Mouse (Mus musculus) megakaryocyte, embryonic 14.5 days (primary cell): ENCODE data around the gene Gpr146.

Experiments
- FLI1 ChIP-seq: IDR thresholded peaks from 2 replicates; pipeline ENCODE4 v1.6.1; 2012; ENCODE audit warnings: low read length, inconsistent platforms, mixed read lengths
- GATA1 ChIP-seq: IDR thresholded peaks from 3 replicates; pipeline ENCODE4 v1.6.1; 2012; ENCODE audit warnings: mixed read lengths, low read length, inconsistent platforms, borderline replicate concordance

- no peak for TF ChIP-seq GATA1
- TF ChIP-seq FLI1: no peak
Observed at GRCm38 (mm10) chr5:139418633-139419032, 41.1 kb downstream of the Gpr146 start.
